Mouse (Mus musculus) neural tube, embryonic 15.5 days (tissue): Measurements from ENCODE around the gene Fut7. TPM values are rescaled to one million over a fixed set of nuclear protein-coding genes. Genes with fewer than 3 reads are reported as not detected.
"Not testable (repeated sequence)": the region's sequence is repeated elsewhere in the genome, so short reads cannot be mapped to it uniquely, and the experiment has no call there.

Experiments
- ATAC-seq: fragments of 200-750 bp; cut with Nextera tagmentation; 2 replicates; pipeline ENCODE4 v1.8.0; 2017; ENCODE audit warnings: mild to moderate bottlenecking, moderate TSS enrichment, moderate library complexity; ENCODE audit not compliant: low FRiP score
- H3K27ac ChIP-seq: fragments of 300-500 bp; sonication (generic); replicated peaks from 2 replicates; pipeline ENCODE4 v1.5.1; 2015; ENCODE audit warnings: mild to moderate bottlenecking, inconsistent platforms
- H3K27me3 ChIP-seq: fragments of 300-500 bp; sonication (generic); replicated peaks from 2 replicates; pipeline ENCODE4 v1.6.1; 2015; ENCODE audit warnings: inconsistent platforms
- H3K36me3 ChIP-seq: fragments of 300-500 bp; sonication (generic); 2 replicates; pipeline ENCODE4 v1.6.1; 2015; ENCODE audit warnings: inconsistent platforms
- H3K4me1 ChIP-seq: fragments of 300-500 bp; sonication (generic); 2 replicates; pipeline ENCODE4 v1.6.1; 2015; ENCODE audit warnings: inconsistent platforms
- H3K4me2 ChIP-seq: fragments of 300-500 bp; sonication (generic); 2 replicates; pipeline ENCODE4 v1.6.1; 2015; ENCODE audit warnings: inconsistent platforms, mild to moderate bottlenecking, moderate library complexity
- H3K4me3 ChIP-seq: fragments of 300-500 bp; sonication (generic); replicated peaks from 2 replicates; pipeline ENCODE4 v1.5.1; 2015; ENCODE audit warnings: mild to moderate bottlenecking, inconsistent platforms
- H3K9ac ChIP-seq: fragments of 300-500 bp; sonication (generic); replicated peaks from 2 replicates; pipeline ENCODE4 v1.6.1; 2015; ENCODE audit warnings: mild to moderate bottlenecking, inconsistent platforms
- H3K9me3 ChIP-seq: fragments of 300-500 bp; sonication (generic); replicated peaks from 2 replicates; pipeline ENCODE4 v1.6.1; 2016; ENCODE audit warnings: inconsistent platforms
- WGBS: fragments of 180-500 bp; shearing (Covaris S2); methylation state at CpG from one replicate; pipeline ENCODE4 v1.1.7; 2015; ENCODE audit warnings: mixed read lengths; 5-methylcytosine and 5-hydroxymethylcytosine counted together
- polyA plus RNA-seq: library from polyadenylated mRNA; unstranded; fragments of >200 nt; fragmentation: Nextera tagmentation; extraction: Ambion mirVana; gene quantifications from 2 replicates; pipeline ENCODE4 v1.2.1, GENCODE M21; 2015

Gene Fut7
- polyA plus RNA-seq, 1 experiment from 2014 or later = 0.13 TPM

DNA sequence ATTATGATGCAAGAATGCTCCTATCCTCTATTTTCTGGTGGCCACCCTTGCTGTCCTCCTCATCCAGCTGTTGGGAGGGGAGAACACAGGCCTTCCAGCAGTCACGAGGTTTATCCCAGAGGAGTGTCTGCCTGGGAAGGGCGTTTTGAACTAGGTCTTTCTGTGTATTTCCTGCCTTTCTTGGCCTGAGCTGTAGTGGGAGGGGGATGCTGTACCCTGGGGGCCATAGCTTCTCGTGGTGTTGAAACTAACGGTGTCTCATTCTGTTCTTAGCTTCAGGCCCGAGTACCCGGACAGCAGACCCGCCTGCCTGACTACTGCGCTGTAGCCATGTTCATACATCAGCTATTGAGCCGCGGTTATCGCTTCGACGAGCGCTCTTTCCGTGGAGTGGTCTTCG is 22.8 kb upstream of the Fut7 start:
- H3K9ac ChIP-seq = no peak overlapping the region
- no peak overlapping the region for H3K27ac ChIP-seq
- H3K27me3 ChIP-seq = peaks cover 48% of the 10 kb centered on the region
- no peaks in the 10 kb centered on the region for H3K9me3 ChIP-seq
- peak overlapping the region; percentile 30 for H3K4me3 ChIP-seq
- WGBS = 22% methylated on average over 16 of the region's 16 CpGs
- H3K4me1 ChIP-seq = peaks cover 43% of the 10 kb centered on the region
- H3K4me2 ChIP-seq = peak overlapping the region; percentile 63
- no peaks in the 10 kb centered on the region; the same call in 1 of the 2 replicates for H3K36me3 ChIP-seq
- no peak for ATAC-seq

DNA sequence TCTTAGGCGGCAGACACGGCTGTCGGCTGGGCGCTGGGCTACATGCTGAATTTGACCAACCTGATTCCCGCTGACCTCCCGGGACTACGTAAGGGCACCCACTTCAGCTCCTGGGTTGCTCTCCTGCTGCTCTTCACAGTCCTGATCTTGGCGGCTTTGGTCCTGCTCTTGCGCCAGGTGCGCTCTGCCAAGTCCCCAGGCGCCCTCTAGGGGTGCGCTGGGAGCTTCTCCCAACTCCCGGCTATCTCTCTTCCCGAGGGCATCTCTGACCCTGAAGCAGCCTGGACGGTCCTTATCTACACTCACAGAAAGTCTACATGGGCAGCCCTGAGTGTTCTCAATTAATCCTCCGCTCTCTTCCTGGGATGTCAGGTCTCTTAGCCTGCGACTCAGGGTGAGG is 22.3 kb upstream of the Fut7 start:
- peaks cover 45% of the 10 kb centered on the region for H3K4me1 ChIP-seq
- no peak overlapping the region for H3K27ac ChIP-seq
- no peaks in the 10 kb centered on the region for H3K9me3 ChIP-seq
- WGBS = 4% methylated on average over 17 of the region's 17 CpGs
- H3K4me3 ChIP-seq = peak overlapping the region; percentile 30
- ATAC-seq = no peak
- H3K27me3 ChIP-seq = peaks cover 44% of the 10 kb centered on the region
- no peaks in the 10 kb centered on the region; the same call in 1 of the 2 replicates for H3K36me3 ChIP-seq
- no peak overlapping the region for H3K9ac ChIP-seq
- peak overlapping the region; percentile 63 for H3K4me2 ChIP-seq

DNA sequence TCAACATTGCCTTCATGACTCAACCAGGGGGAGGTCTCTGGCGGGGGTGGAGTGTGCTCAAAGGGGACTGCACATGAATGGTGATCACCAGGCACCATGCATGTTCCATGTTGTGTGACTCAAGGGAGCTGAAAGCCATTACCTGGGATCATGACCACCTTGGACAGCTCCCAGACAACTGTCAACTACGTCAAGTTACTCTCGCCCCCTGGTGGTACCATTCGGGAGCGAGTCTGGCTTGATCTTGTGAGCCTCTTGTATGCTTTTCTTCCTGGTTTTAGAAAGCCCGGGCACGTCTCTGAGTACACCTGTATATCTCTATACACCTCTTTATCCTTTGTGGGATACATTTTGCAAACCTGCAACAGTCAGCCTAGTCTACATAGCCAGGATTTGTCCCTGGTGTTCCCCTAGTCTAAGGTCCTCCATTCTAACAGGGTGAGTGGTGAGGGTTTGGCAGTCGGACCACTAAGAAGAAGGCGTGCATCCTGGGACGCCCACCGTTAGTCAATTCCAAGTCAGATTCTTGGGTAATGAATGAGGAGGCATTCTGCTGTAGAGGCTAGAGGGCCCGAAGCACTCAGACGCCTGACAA is 20.6 kb upstream of the Fut7 start:
- ATAC-seq = peak; percentile 62
- Histone ChIP-seq H3K9me3 (no peaks in the 10 kb centered on the region), H3K27me3 (peaks cover 27% of the 10 kb centered on the region), H3K36me3 (peaks cover 2% of the 10 kb centered on the region), H3K9ac (peak overlapping the region; percentile 99), H3K4me1 (peaks cover 42% of the 10 kb centered on the region), H3K4me3 (peak overlapping the region; percentile 74), H3K27ac (peak overlapping the region; percentile 87), H3K4me2 (peak overlapping the region; percentile 74)
- under 1% methylated on average over 13 of the region's 13 CpGs for WGBS

DNA sequence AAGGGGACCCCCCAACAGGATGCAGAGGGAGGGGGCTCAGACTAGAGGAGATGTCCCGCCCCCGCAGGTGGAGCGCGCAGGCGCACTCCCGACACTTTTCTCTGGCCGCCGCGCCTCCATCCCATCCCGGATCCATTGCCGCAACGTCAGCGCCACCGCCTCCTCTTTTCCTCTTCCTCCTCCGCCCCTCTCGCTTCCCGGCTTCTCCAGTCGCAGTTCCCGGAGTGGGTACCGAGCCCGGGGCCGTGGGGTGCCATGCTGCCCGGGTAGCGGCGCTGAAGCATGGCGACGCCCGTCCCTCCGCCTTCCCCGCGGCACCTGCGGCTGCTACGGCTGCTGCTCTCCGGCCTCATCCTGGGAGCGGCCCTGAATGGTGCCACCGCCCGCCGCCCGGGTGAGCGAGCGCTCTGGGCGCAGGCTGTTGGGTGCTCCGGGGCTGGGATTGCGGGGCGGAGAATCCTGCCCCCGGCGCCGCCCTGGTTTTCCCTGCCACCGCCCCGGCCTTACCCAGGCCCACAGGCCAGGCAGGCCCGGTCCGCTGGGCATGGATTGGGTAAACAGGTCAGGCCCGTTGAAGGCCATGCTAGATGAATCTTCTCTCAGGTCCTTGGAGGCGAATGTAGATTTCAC is 20.0 kb upstream of the Fut7 start:
- Histone ChIP-seq H3K9ac (peak overlapping the region; percentile 99), H3K4me1 (peaks cover 42% of the 10 kb centered on the region), H3K4me2 (peak overlapping the region; percentile 74), H3K27ac (peak overlapping the region; percentile 87), H3K4me3 (peak overlapping the region; percentile 74), H3K36me3 (peaks cover 8% of the 10 kb centered on the region), H3K27me3 (peaks cover 20% of the 10 kb centered on the region), H3K9me3 (no peaks in the 10 kb centered on the region)
- ATAC-seq = peak; percentile 89
- WGBS = under 1% methylated on average over 52 of the region's 54 CpGs

DNA sequence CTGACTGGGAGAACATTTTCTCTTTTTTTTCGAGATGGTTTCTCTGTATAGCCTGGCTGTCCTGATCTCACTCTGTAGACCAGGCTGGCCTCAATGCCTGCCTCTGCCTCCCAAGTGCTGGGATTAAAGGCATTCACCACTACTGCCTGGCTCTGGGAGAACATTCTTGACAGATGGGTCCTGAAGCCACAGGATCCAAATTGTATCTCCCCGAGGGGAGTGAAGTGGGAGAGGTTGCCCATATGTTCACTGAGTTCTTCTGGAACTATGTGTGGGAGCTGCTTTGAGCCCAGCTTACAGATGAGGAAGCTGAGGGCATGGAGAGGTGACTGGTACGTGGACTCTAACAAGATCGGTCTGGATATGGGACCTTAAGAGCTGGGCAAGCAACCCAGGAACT is 19.1 kb upstream of the Fut7 start:
- Histone ChIP-seq H3K4me2 (peak overlapping the region; percentile 74), H3K4me1 (peaks cover 42% of the 10 kb centered on the region), H3K27me3 (peaks cover 11% of the 10 kb centered on the region), H3K9ac (peak overlapping the region; percentile 99), H3K4me3 (peak overlapping the region; percentile 74), H3K36me3 (peaks cover 16% of the 10 kb centered on the region), H3K27ac (0 out of 2 replicates have a peak overlapping the region, but pooled peaks have one; percentile 87), H3K9me3 (no peaks in the 10 kb centered on the region)
- 84% methylated on average over 4 of the region's 4 CpGs for WGBS
- no peak for ATAC-seq

DNA sequence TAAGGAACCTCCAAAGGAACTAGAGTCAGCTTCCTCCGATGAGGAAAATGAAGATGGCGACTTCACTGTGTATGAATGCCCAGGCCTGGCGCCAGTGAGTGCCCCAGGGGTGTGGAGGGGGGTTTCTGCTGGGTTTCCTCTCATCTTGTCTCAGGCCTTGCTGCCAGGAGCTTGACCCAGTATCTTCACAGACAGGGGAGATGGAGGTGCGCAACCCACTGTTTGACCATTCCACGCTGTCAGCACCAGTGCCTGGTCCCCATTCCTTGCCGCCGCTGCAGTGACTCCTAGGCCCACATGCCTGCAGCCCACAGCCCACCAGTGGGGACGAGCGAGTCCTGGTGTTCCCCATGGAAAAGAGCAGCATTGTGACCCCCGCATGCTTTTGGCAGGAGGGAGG is 14.2 kb upstream of the Fut7 start:
- no peak for ATAC-seq
- Histone ChIP-seq H3K36me3 (peaks cover 33% of the 10 kb centered on the region), H3K27ac (no peak overlapping the region), H3K4me1 (peaks cover 21% of the 10 kb centered on the region), H3K27me3 (no peaks in the 10 kb centered on the region), H3K9me3 (no peaks in the 10 kb centered on the region), H3K9ac (no peak overlapping the region), H3K4me2 (no peak overlapping the region), H3K4me3 (no peak overlapping the region)
- WGBS = 87% methylated on average over 10 of the region's 10 CpGs

DNA sequence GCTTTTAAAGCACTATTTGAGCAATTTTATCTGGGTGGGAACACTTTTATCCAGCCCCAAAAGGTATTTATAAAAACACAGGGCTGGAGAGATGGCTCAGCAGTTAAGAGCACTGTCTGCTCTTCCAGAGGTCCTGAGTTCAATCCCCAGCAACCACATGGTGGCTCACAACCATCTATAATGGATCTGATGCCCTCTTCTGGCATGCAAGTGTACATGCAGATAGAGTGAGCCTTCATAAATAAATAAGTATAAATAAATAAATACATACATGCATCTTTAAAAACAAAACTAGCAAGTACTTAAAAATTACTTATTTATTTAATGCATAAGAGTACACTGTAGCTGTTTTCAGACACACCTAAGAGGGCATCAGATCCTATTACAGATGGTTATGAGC is 9.6 kb upstream of the Fut7 start:
- H3K4me3 ChIP-seq, H3K27me3 ChIP-seq, H3K4me1 ChIP-seq, H3K4me2 ChIP-seq, H3K9me3 ChIP-seq, H3K9ac ChIP-seq, ATAC-seq, H3K27ac ChIP-seq: not testable (repeated sequence)
- H3K36me3 ChIP-seq = peaks cover 25% of the 10 kb centered on the region

DNA sequence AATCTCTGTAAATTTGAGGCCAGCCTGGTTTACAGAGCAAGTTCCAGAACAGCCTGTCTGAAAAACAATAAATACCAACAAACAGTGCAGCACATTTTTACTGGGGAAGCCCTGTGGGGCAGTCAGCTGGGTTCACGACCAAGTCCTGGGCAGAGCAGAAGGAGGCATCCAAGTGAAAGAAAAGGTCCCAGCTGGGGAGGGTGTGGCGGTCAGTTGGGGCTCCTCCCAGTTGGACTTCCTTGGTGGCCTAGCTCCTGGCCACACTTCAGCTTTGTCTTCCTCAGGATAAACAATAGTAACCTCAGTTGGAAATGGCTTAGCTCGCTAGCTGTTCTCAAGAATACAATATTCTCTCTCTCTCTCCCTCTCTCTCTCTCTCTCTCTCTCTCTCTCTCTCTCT is 5.6 kb upstream of the Fut7 start:
- H3K36me3 ChIP-seq = peaks cover 6% of the 10 kb centered on the region; the same call in 1 of the 2 replicates
- 0 out of 2 replicates have a peak overlapping the region, but pooled peaks have one; percentile 33 for H3K27ac ChIP-seq
- H3K9ac ChIP-seq = 0 out of 2 replicates have a peak overlapping the region, but pooled peaks have one; percentile 10
- H3K4me2 ChIP-seq = no peak overlapping the region
- WGBS = 16% methylated on average over 3 of the region's 3 CpGs
- ATAC-seq = no peak
- peaks cover 6% of the 10 kb centered on the region; the same call in 1 of the 2 replicates for H3K4me1 ChIP-seq
- no peaks in the 10 kb centered on the region for H3K9me3 ChIP-seq
- no peaks in the 10 kb centered on the region for H3K27me3 ChIP-seq
- H3K4me3 ChIP-seq = no peak overlapping the region

DNA sequence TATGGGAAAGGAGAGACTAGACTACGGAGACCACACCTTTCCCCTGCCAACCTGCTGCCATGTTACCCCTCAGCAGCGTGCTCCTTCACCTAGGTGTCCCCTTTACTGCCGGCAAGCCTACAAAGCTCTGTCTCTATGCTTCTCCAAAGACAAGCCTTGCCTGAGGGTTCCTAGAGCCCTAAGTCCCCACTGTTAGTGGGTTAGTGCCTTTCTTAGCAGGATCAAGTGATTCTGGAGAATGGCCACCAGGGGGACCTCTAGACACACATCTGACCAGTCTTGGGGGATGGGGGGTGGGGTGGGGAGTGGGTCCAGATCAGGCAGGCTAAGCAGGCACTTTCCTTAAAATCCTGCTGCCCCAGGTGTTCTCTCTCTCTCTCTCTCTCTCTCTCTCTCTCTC is 1.2 kb upstream of the Fut7 start:
- H3K27me3 ChIP-seq = peaks cover 21% of the 10 kb centered on the region
- H3K9ac ChIP-seq = no peak overlapping the region
- peaks cover 6% of the 10 kb centered on the region; the same call in 1 of the 2 replicates for H3K4me1 ChIP-seq
- H3K27ac ChIP-seq = no peak overlapping the region
- H3K4me2 ChIP-seq = no peak overlapping the region
- no peaks in the 10 kb centered on the region for H3K9me3 ChIP-seq
- 0 out of 2 replicates have a peak, but pooled peaks have one; percentile 40 for ATAC-seq
- H3K36me3 ChIP-seq = no peaks in the 10 kb centered on the region
- WGBS = 22% methylated on average over 3 of the region's 3 CpGs
- no peak overlapping the region for H3K4me3 ChIP-seq

DNA sequence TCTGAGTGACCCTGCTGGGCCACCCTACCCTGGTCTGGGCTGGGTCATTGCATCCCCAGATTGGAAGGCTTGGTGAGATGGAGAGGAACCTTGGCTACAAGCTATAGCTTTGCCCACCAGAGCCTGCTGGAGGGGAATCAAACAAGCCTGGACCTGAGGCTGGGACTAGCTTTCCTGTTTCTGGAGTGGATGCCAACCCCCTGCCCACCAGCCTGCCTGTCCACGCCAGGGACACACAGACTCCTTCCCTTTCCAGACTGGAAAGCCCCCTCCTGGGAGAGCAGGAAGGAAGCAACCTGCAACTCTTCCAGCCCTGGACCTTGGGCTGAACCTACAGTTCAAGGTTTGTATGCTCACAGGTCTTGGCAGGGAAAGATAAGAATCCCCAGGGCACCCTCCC is 559 bp downstream of the Fut7 start:
- Histone ChIP-seq H3K27ac (no peak overlapping the region), H3K9me3 (no peaks in the 10 kb centered on the region), H3K4me1 (peaks cover 8% of the 10 kb centered on the region), H3K9ac (no peak overlapping the region), H3K4me2 (no peak overlapping the region), H3K36me3 (no peaks in the 10 kb centered on the region), H3K4me3 (no peak overlapping the region), H3K27me3 (peaks cover 21% of the 10 kb centered on the region)
- WGBS = 71% methylated on average over 1 of the region's 1 CpGs
- ATAC-seq = no peak

DNA sequence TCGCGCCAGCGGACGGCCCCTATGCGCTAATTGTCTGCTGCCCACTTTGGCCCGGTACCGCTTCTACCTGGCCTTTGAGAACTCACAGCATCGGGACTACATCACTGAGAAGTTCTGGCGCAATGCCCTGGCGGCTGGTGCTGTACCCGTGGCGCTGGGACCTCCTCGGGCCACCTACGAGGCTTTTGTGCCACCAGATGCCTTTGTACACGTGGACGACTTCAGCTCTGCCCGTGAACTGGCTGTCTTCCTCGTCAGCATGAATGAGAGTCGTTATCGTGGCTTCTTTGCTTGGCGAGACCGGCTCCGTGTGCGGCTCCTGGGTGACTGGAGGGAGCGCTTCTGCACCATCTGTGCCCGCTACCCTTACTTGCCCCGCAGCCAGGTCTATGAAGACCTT is 2.4 kb downstream of the Fut7 start:
- Histone ChIP-seq H3K27me3 (peaks cover 21% of the 10 kb centered on the region), H3K4me1 (peaks cover 24% of the 10 kb centered on the region), H3K4me2 (no peak overlapping the region), H3K9ac (0 out of 2 replicates have a peak overlapping the region, but pooled peaks have one; percentile 1), H3K36me3 (no peaks in the 10 kb centered on the region), H3K9me3 (no peaks in the 10 kb centered on the region), H3K27ac (no peak overlapping the region), H3K4me3 (no peak overlapping the region)
- no peak for ATAC-seq
- WGBS = 48% methylated on average over 27 of the region's 27 CpGs

DNA sequence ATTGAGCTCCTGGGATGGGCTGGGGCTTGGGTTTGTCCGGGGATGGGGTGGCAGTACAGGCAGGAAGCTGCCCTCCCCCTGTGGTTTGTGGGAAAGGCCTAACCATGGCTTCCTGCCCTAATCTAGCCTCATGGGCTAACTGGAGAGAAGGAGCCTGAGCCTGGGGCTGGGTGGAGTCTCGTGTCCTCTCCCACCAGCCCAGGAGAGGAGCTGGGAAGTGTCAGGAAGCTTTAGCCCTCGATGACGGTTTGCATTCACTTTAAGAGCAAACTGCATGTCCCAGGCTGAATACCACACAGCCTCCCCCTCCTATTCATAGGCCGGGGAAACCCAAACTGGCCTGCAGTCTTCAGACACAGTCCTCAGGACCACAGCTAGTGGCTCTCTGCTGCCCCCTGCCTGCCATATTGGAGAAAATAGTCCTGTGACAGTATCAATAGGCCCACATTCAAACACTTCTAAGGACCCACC is 3.7 kb downstream of the Fut7 start:
- Histone ChIP-seq H3K9ac (no peak overlapping the region), H3K36me3 (no peaks in the 10 kb centered on the region), H3K4me2 (no peak overlapping the region), H3K27ac (no peak overlapping the region), H3K4me3 (no peak overlapping the region), H3K4me1 (peaks cover 36% of the 10 kb centered on the region), H3K9me3 (no peaks in the 10 kb centered on the region), H3K27me3 (peaks cover 21% of the 10 kb centered on the region)
- 37% methylated on average over 5 of the region's 5 CpGs for WGBS
- ATAC-seq = no peak
